Mouse (Mus musculus): Measurements from ENCODE around the gene Serpinf2.

- TF ChIP-seq TAL1 (IDR thresholded peaks at IDR 0.05; ENCODE audit: low read length) (no peak), GATA1 (IDR thresholded peaks at IDR 0.05; ENCODE audit: low read length) (no peak)
These were observed 32.5 kb downstream of the Serpinf2 start for GRCm38 (mm10) chr11:75406865-75407264.

All from erythroblast, embryonic 14.5 days (primary cell).